Mouse (Mus musculus): ENCODE measurements around the gene Stkld1. TPM values are rescaled to one million over a fixed set of nuclear protein-coding genes. Genes with fewer than 3 reads are reported as not detected.

Stkld1 gene
- polyA plus RNA-seq, 1 experiment = 0.02 TPM

GRCm38 (mm10) chr2:26915927-26916728 is 17.7 kb upstream of the Stkld1 start, which contains the start of the genes Surf2 and Surf1:
Surf2 (plus strand) TSS chr2:26916367.
Surf1 (minus strand) TSS chr2:26916530.
- peaks cover 48% of the 10 kb centered on the region for H3K36me3 ChIP-seq (ENCODE audit: control insufficient read depth, insufficient read depth)

GRCm38 (mm10) chr2:26916738-26917137 is 17.1 kb upstream of the Stkld1 start:
- Histone ChIP-seq H3K4me3 (peak overlapping the region; percentile 91), H3ac (ENCODE audit: control insufficient read depth, insufficient read length) (peak overlapping the region; percentile 61), H3K79me2 (ENCODE audit: control insufficient read depth, insufficient read depth) (peaks cover 43% of the 10 kb centered on the region), H3K36me3 (ENCODE audit: control insufficient read depth, insufficient read depth) (peaks cover 54% of the 10 kb centered on the region), H3K27me3 (ENCODE audit: control insufficient read depth, insufficient read depth, insufficient read length) (no peaks in the 10 kb centered on the region), H3K4me2 (ENCODE audit: low read depth) (peak overlapping the region; percentile 89)
- TF ChIP-seq CEBPB (IDR thresholded peaks at IDR 0.05; ENCODE audit: insufficient read depth, poor library complexity, severe bottlenecking) (no peak), MAX (IDR thresholded peaks at IDR 0.05; ENCODE audit: low read depth) (no peak), USF1 (IDR thresholded peaks at IDR 0.05; ENCODE audit: low read depth) (no peak), SRF (IDR thresholded peaks at IDR 0.05; ENCODE audit: control insufficient read depth, insufficient read length, low read depth) (no peak), MYOD1 (IDR thresholded peaks at IDR 0.05; ENCODE audit: control insufficient read depth in 1 of 3, insufficient read length in 2 of 3, low read depth in 2 of 3) (no peak), TCF3 (IDR thresholded peaks at IDR 0.05; ENCODE audit: insufficient read length, low read depth) (no peak), REST (IDR thresholded peaks at IDR 0.05; ENCODE audit: insufficient read depth, insufficient read length) (no peak), POLR2AphosphoS2 (IDR thresholded peaks at IDR 0.05; ENCODE audit: insufficient read length, low read depth) (no peak), MYOG (IDR thresholded peaks at IDR 0.05; ENCODE audit: control insufficient read depth in 1 of 3, insufficient read depth in 1 of 3, insufficient read length in 2 of 3, low read depth in 2 of 3) (no peak), E2F4 (IDR thresholded peaks at IDR 0.05; ENCODE audit: insufficient read depth) (no peak), POLR2A (IDR thresholded peaks at IDR 0.05; ENCODE audit: insufficient read length, low read depth) (no peak), TCF12 (IDR thresholded peaks at IDR 0.05; ENCODE audit: insufficient read depth, poor library complexity, severe bottlenecking) (no peak)

More at GRCm38 (mm10) chr2:26915927-26916728, 17.7 kb upstream of the Stkld1 start, which contains the start of the genes Surf2 and Surf1:
- Histone ChIP-seq H3K79me2 (ENCODE audit: control insufficient read depth, insufficient read depth) (peaks cover 49% of the 10 kb centered on the region), H3K4me3 (peak within 1 kb of the TSS; percentile 91), H3ac (ENCODE audit: control insufficient read depth, insufficient read length) (peak within 1 kb of the TSS; percentile 61), H3K4me2 (ENCODE audit: low read depth) (peak within 1 kb of the TSS; percentile 89), H3K27me3 (ENCODE audit: control insufficient read depth, insufficient read depth, insufficient read length) (no peaks in the 10 kb centered on the region)
- TF ChIP-seq POLR2AphosphoS2 (IDR thresholded peaks at IDR 0.05; ENCODE audit: insufficient read length, low read depth) = peak; percentile 72
- no peak for TF ChIP-seq E2F4 (IDR thresholded peaks at IDR 0.05; ENCODE audit: insufficient read depth)
- no peak for TF ChIP-seq MYOG (IDR thresholded peaks at IDR 0.05; ENCODE audit: control insufficient read depth in 1 of 3, insufficient read depth in 1 of 3, insufficient read length in 2 of 3, low read depth in 2 of 3)
- no peak for TF ChIP-seq TCF3 (IDR thresholded peaks at IDR 0.05; ENCODE audit: insufficient read length, low read depth)
- no peak for TF ChIP-seq REST (IDR thresholded peaks at IDR 0.05; ENCODE audit: insufficient read depth, insufficient read length)
- no peak for TF ChIP-seq MYOD1 (IDR thresholded peaks at IDR 0.05; ENCODE audit: control insufficient read depth in 1 of 3, insufficient read length in 2 of 3, low read depth in 2 of 3)
- TF ChIP-seq MAX (IDR thresholded peaks at IDR 0.05; ENCODE audit: low read depth) = peak; percentile 89
- TF ChIP-seq CEBPB (IDR thresholded peaks at IDR 0.05; ENCODE audit: insufficient read depth, poor library complexity, severe bottlenecking) = no peak
- TF ChIP-seq POLR2A (IDR thresholded peaks at IDR 0.05; ENCODE audit: insufficient read length, low read depth) = peak; percentile 94
- peak; percentile 90 for TF ChIP-seq USF1 (IDR thresholded peaks at IDR 0.05; ENCODE audit: low read depth)
- no peak for TF ChIP-seq TCF12 (IDR thresholded peaks at IDR 0.05; ENCODE audit: insufficient read depth, poor library complexity, severe bottlenecking)

- H3K27me3 ChIP-seq (ENCODE audit: control insufficient read depth, insufficient read depth, insufficient read length) = no peaks in the 10 kb centered on the region
- peaks cover 51% of the 10 kb centered on the region for H3K36me3 ChIP-seq (ENCODE audit: control insufficient read depth, insufficient read depth)
- H3ac ChIP-seq (ENCODE audit: control insufficient read depth, insufficient read length) = no peak overlapping the region
- TF ChIP-seq E2F4 (IDR thresholded peaks at IDR 0.05; ENCODE audit: insufficient read depth) (no peak), USF1 (IDR thresholded peaks at IDR 0.05; ENCODE audit: low read depth) (no peak), MAX (IDR thresholded peaks at IDR 0.05; ENCODE audit: low read depth) (no peak), MYOG (IDR thresholded peaks at IDR 0.05; ENCODE audit: control insufficient read depth in 1 of 3, insufficient read depth in 1 of 3, insufficient read length in 2 of 3, low read depth in 2 of 3) (no peak), POLR2A (IDR thresholded peaks at IDR 0.05; ENCODE audit: insufficient read length, low read depth) (no peak), TCF3 (IDR thresholded peaks at IDR 0.05; ENCODE audit: insufficient read length, low read depth) (no peak), POLR2AphosphoS2 (IDR thresholded peaks at IDR 0.05; ENCODE audit: insufficient read length, low read depth) (no peak), TCF12 (IDR thresholded peaks at IDR 0.05; ENCODE audit: insufficient read depth, poor library complexity, severe bottlenecking) (no peak), MYOD1 (IDR thresholded peaks at IDR 0.05; ENCODE audit: control insufficient read depth in 1 of 3, insufficient read length in 2 of 3, low read depth in 2 of 3) (no peak), REST (IDR thresholded peaks at IDR 0.05; ENCODE audit: insufficient read depth, insufficient read length) (no peak), SRF (IDR thresholded peaks at IDR 0.05; ENCODE audit: control insufficient read depth, insufficient read length, low read depth) (no peak), CEBPB (IDR thresholded peaks at IDR 0.05; ENCODE audit: insufficient read depth, poor library complexity, severe bottlenecking) (no peak)
- peaks cover 23% of the 10 kb centered on the region for H3K79me2 ChIP-seq (ENCODE audit: control insufficient read depth, insufficient read depth)
- H3K4me3 ChIP-seq = no peak overlapping the region
- no peak overlapping the region for H3K4me2 ChIP-seq (ENCODE audit: low read depth)
These were observed 14.2 kb upstream of the Stkld1 start for GRCm38 (mm10) chr2:26919684-26920083.

GRCm38 (mm10) chr2:26920190-26920855 is 13.5 kb upstream of the Stkld1 start:
- Histone ChIP-seq H3ac (ENCODE audit: control insufficient read depth, insufficient read length) (no peak overlapping the region), H3K4me3 (no peak overlapping the region), H3K27me3 (ENCODE audit: control insufficient read depth, insufficient read depth, insufficient read length) (no peaks in the 10 kb centered on the region), H3K4me2 (ENCODE audit: low read depth) (no peak overlapping the region), H3K36me3 (ENCODE audit: control insufficient read depth, insufficient read depth) (peaks cover 54% of the 10 kb centered on the region), H3K79me2 (ENCODE audit: control insufficient read depth, insufficient read depth) (peaks cover 23% of the 10 kb centered on the region)
- no peak for TF ChIP-seq USF1 (IDR thresholded peaks at IDR 0.05; ENCODE audit: low read depth)
- TF ChIP-seq CEBPB (IDR thresholded peaks at IDR 0.05; ENCODE audit: insufficient read depth, poor library complexity, severe bottlenecking) = no peak
- no peak for TF ChIP-seq REST (IDR thresholded peaks at IDR 0.05; ENCODE audit: insufficient read depth, insufficient read length)
- TF ChIP-seq E2F4 (IDR thresholded peaks at IDR 0.05; ENCODE audit: insufficient read depth) = no peak
- no peak for TF ChIP-seq SRF (IDR thresholded peaks at IDR 0.05; ENCODE audit: control insufficient read depth, insufficient read length, low read depth)
- TF ChIP-seq POLR2A (IDR thresholded peaks at IDR 0.05; ENCODE audit: insufficient read length, low read depth) = no peak
- TF ChIP-seq POLR2AphosphoS2 (IDR thresholded peaks at IDR 0.05; ENCODE audit: insufficient read length, low read depth) = peak; percentile 61
- TF ChIP-seq MAX (IDR thresholded peaks at IDR 0.05; ENCODE audit: low read depth) = no peak
- TF ChIP-seq MYOD1 (IDR thresholded peaks at IDR 0.05; ENCODE audit: control insufficient read depth in 1 of 3, insufficient read length in 2 of 3, low read depth in 2 of 3) = no peak
